Mouse (Mus musculus): ENCODE data around the gene 9130019O22Rik. TPM values are rescaled to one million over a fixed set of nuclear protein-coding genes. Genes with fewer than 3 reads are reported as not detected.

The 9130019O22Rik gene
- polyA plus RNA-seq (2012; rRNA removed) = 2.7 and 3.5 TPM in 2 replicates

GRCm38 (mm10) chr7:127386641-127387392, at the start of gene 9130019O22Rik:
9130019O22Rik (minus strand) TSS chr7:127387166.

GRCm38 (mm10) chr7:127421388-127422191, 34.6 kb upstream of the 9130019O22Rik start, which contains the start of gene Zfp688:
Zfp688 (minus strand) TSS chr7:127422068.

DNA sequence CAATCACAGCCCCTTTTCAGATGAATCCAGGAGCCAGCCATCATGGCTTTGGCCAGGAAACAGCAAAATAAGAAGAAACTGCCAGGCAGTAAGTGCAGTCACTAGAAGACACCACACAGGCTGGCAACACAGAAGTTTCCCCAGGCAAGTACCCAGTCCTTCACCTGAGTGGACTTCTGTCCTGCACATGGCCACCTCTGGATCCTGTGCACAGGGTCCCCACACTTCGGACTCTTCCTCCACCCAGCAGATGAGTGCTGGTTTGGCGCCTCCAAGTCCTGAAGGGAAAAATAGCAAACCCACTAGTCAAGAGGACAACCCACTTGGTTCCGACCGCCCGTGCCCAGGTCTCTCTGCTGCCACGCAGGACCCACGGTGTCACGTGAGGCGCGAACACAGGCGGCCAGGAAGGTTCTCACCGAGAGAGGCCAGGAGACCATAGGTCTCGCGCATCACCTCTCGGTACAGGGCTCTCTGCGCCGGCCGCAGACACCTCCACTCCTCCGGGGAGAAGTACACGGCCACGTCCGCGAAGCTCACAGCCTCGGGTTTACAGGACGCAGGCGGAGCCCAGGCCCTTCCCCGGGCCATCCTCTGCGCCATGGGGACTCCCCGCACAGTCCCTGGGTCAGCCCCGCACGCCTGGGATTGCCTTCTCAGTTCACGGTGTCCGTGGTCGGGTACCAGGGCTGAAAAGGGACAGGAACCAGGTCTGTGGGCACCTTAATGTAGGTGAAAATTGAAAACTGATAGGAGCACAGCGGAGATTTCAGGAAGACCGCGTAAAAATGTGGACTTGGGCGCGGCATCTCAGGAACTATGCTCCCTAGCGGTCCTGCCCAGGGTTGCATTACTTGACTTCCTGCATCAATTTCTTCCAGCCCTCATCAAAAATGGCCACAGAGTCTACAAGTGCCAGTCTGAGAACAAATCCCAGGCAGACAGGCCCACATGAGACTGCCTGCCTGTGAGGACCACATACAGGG, 19.3 kb upstream of the 9130019O22Rik start, which contains the start of gene Zfp764:
TSS of gene Zfp764 (minus strand) at position 821 of the 986 bp plus-strand sequence.

GRCm38 (mm10) chr7:127393157-127393943, 6.4 kb upstream of the 9130019O22Rik start, which contains the start of gene E430018J23Rik:
E430018J23Rik (minus strand) TSS chr7:127393629.

DNA sequence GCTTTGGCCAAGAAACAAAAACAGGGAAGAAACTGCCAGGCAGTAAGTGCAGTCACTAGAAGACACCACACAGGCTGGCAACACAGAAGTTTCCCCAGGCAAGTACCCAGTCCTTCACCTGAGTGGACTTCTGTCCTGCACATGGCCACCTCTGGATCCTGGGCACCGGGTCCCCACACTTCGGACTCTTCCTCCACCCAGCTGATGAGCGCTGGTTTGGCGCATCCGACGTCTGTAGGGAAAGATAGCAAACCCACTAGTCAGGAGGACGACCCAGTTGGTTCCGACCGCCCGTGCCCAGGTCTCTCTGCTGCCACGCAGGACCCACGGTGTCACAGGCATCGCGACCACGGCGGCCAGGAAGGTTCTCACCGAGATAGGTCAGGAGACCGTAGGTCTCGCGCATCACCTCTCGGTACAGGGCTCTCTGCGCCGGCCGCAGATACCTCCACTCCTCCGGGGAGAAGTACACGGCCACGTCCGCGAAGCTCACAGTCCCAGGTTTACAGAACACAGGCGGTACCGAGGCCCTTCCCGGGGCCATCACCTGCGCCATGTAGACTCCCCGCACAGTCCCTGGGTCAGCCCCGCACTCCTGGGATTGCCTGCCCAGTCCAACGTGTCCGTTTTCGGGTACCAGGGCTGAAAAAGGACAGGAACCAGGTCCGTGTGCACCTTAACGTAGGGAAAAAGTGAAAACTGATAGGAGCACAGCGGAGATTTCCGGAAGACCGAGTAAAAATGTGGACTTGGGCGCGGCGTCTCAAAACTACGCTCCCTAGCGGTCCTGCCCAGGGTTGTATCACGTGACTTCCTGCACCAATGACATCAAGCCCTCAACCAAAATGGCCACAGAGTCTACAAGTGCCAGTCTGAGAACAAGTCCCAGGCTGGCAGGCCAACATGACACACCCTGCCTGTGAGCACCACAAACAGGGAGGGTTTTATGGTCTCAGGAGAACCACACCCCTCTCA, 11.4 kb downstream of the 9130019O22Rik start, which contains the start of gene Zfp747:
TSS of gene Zfp747 (minus strand) at position 780 of the 975 bp plus-strand sequence.

GRCm38 (mm10) chr7:127345512-127346325, 41.2 kb downstream of the 9130019O22Rik start, which contains the start of gene Zfp768:
Zfp768 (minus strand) TSS chr7:127345589.

Other genes starting within 250 kb of the 9130019O22Rik start
- 0.93 and 1.4 TPM in 2 replicates for gene Spn, start 249.3 kb downstream of the 9130019O22Rik start, polyA plus RNA-seq (2012; rRNA removed)
- gene Cd2bp2, start 191.1 kb downstream of the 9130019O22Rik start, polyA plus RNA-seq (2012; rRNA removed) = 152 and 184 TPM in 2 replicates
- gene Tbc1d10b, start 178.7 kb downstream of the 9130019O22Rik start, polyA plus RNA-seq (2012; rRNA removed) = 50.6 and 52.5 TPM in 2 replicates
- gene Mylpf, start 178.3 kb downstream of the 9130019O22Rik start, polyA plus RNA-seq (2012; rRNA removed) = 12.1 and 97.1 TPM in 2 replicates
- 33.8 and 38.9 TPM in 2 replicates for gene Zfp553, start 154.1 kb downstream of the 9130019O22Rik start, polyA plus RNA-seq (2012; rRNA removed)
- gene Sept1, start 154.0 kb downstream of the 9130019O22Rik start, polyA plus RNA-seq (2012; rRNA removed) = 35.5 and 61.6 TPM in 2 replicates
- 66.0 and 76.1 TPM in 2 replicates for gene Zfp771, start 142.9 kb downstream of the 9130019O22Rik start, polyA plus RNA-seq (2012; rRNA removed)
- gene Dctpp1, start 126.5 kb downstream of the 9130019O22Rik start, polyA plus RNA-seq (2012; rRNA removed) = 125 and 147 TPM in 2 replicates
- 31.3 and 38.0 TPM in 2 replicates for gene Sephs2, start 113.1 kb downstream of the 9130019O22Rik start, polyA plus RNA-seq (2012; rRNA removed)
- 1.0 and 1.4 TPM in 2 replicates for gene Itgal, start 90.9 kb downstream of the 9130019O22Rik start, polyA plus RNA-seq (2012; rRNA removed)
- gene Zfp768, start 41.6 kb downstream of the 9130019O22Rik start, polyA plus RNA-seq (2012; rRNA removed) = 33.5 and 37.3 TPM in 2 replicates
- gene Zfp747, start 11.1 kb downstream of the 9130019O22Rik start, polyA plus RNA-seq (2012; rRNA removed) = 7.2 and 7.9 TPM in 2 replicates
- gene E430018J23Rik, start 6.5 kb upstream of the 9130019O22Rik start, polyA plus RNA-seq (2012; rRNA removed) = 5.4 and 7.4 TPM in 2 replicates
- 4.3 and 5.6 TPM in 2 replicates for gene Zfp764, start 19.7 kb upstream of the 9130019O22Rik start, polyA plus RNA-seq (2012; rRNA removed)
- 18.0 and 18.7 TPM in 2 replicates for gene Zfp688, start 34.9 kb upstream of the 9130019O22Rik start, polyA plus RNA-seq (2012; rRNA removed)
- gene Zfp689, start 62.0 kb upstream of the 9130019O22Rik start, polyA plus RNA-seq (2012; rRNA removed) = 10.8 and 12.9 TPM in 2 replicates
- 68.6 and 71.9 TPM in 2 replicates for gene Prr14, start 72.4 kb upstream of the 9130019O22Rik start, polyA plus RNA-seq (2012; rRNA removed)
- gene Fbrs, start 92.0 kb upstream of the 9130019O22Rik start, polyA plus RNA-seq (2012; rRNA removed) = 31.3 and 33.7 TPM in 2 replicates
- gene Srcap, start 124.8 kb upstream of the 9130019O22Rik start, polyA plus RNA-seq (2012; rRNA removed) = 27.1 and 30.8 TPM in 2 replicates
- gene Gm42715, start 132.4 kb upstream of the 9130019O22Rik start, polyA plus RNA-seq (2012; rRNA removed) = 28.0 and 80.1 TPM in 2 replicates
- gene Tmem265, start 174.2 kb upstream of the 9130019O22Rik start, polyA plus RNA-seq (2012; rRNA removed) = 0.14 TPM in 1 of 2 replicates, not detected in the other
- 79.1 and 101 TPM in 2 replicates for gene Phkg2, start 186.2 kb upstream of the 9130019O22Rik start, polyA plus RNA-seq (2012; rRNA removed)
- gene Ccdc189, start 201.4 kb upstream of the 9130019O22Rik start, polyA plus RNA-seq (2012; rRNA removed) = 13.9 and 14.3 TPM in 2 replicates
- 53.8 and 65.4 TPM in 2 replicates for gene Rnf40, start 201.6 kb upstream of the 9130019O22Rik start, polyA plus RNA-seq (2012; rRNA removed)
- 37.7 and 70.8 TPM in 2 replicates for gene Zfp629, start 228.6 kb upstream of the 9130019O22Rik start, polyA plus RNA-seq (2012; rRNA removed)

All from central nervous system, embryonic 11.5 days (tissue).